ENCODE assay signal across 15 mouse cellular contexts in the genomic region with DNA sequence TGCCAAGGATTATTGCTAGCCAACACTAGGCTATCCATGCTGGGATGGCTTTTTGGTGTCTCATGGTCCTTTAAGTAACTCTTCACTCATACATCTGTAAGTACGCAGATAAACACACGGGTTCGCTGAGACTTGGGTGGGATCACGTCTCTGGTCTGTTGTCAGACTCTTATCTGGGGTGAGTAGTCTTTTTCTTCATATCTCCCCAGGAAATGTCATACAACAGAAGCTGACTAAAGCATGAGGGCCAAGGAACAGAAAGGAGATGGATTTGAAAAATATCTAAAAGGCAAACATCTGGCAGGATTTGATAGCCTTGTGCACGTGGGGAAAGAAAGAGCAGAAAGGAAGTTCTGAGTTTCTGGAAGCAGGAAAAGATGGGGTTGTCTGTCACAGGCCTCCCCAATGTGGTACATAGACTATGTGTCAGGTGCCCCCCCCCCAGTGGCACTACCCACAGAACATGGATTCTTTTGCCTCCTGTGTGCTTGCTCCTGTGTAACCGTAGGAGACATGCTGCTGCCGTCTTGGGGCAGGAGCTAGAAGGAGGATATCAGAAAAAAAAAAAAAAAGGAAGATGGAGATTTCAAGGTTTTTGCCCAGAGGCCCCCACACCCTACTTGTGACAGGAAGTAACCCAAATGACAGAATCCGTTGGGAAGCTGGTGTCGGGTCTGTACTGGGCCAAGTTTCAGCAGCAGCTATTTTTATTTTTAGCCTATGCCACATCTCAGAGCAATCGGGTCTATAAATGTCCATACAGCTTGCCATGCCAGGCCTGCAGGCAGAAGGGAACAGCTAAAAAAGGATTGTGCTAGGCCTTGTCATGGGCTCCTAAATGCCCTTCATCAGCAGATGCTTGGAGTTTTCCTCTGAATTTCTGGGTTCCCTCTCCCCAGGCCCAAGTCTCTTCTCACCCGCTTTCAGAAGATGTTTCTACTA. TPM values are rescaled to one million over a fixed set of nuclear protein-coding genes. Genes with fewer than 3 reads are reported as not detected.
A peak's percentile ranks its signal among the peaks of the same experiment; 100 is the strongest.
DNase-seq lines count a peak whose midpoint lies in the region; ATAC-seq lines count a peak whose summit lies in the region.
"Had no signal": no experiment of that assay in that cellular context is flagged by ENCODE, and none has a peak within 500 bp of the region (broad histone marks: within the 10 kb centered on the region; RNA-seq: fewer than 3 reads in every experiment).

No protein-coding gene starts in this region.

- no peak overlapping the region for H3K4me3 ChIP-seq in heart, embryonic 16.5 days (ENCODE audit: low read length)
- H3K4me3 ChIP-seq: midbrain, embryonic 13.5 days; neural tube, embryonic 13.5 days had no signal

- peak; percentile 60 for ATAC-seq in heart, embryonic 16.5 days (replicated peaks; ENCODE audit: extremely low read depth, insufficient read depth, low FRiP score)
- peak; percentile 93 for ATAC-seq in megakaryocyte progenitor cell, adult 5-6 weeks (replicated peaks; ENCODE audit: poor library complexity)
- ATAC-seq: forebrain, embryonic 16.5 days; midbrain, embryonic 13.5 days had no signal

- H3K9me3 ChIP-seq in heart, embryonic 16.5 days (replicated peaks; ENCODE audit: control insufficient read depth, low read length): no peaks in the 10 kb centered on the region
- H3K9me3 ChIP-seq: midbrain, embryonic 13.5 days; neural tube, embryonic 13.5 days had no signal

- H3K36me3 ChIP-seq in heart, embryonic 16.5 days (ENCODE audit: control insufficient read depth, insufficient read depth): no peaks in the 10 kb centered on the region
- H3K36me3 ChIP-seq: midbrain, embryonic 13.5 days; neural tube, embryonic 13.5 days had no signal

- H3K9ac ChIP-seq in heart, embryonic 16.5 days (ENCODE audit: low read length): no peak overlapping the region
- H3K9ac ChIP-seq: lung, embryonic 14.5 days; midbrain, embryonic 13.5 days; neural tube, embryonic 13.5 days had no signal

- peak; percentile 9 for DNase-seq in layer of hippocampus, adult 11-12 months (ENCODE audit: low spot score)
- no peak for DNase-seq in layer of hippocampus, postnatal 10 days (ENCODE audit: low spot score in 2 of 2)
- peak; percentile 67 for DNase-seq in c-Kit-positive CD71-positive TER-119-positive erythroid progenitor cells, embryonic 14.5 days (ENCODE audit: low spot score)
- no peak for DNase-seq in kidney, postnatal 36 days
- DNase-seq in right cerebral cortex, postnatal 25 days: no peak
- DNase-seq: cerebellum, adult 2 months; kidney, postnatal 25 days; lung, embryonic 14.5 days; right cerebral cortex, adult 18-20 months had no signal

- H3K27ac ChIP-seq in heart, embryonic 16.5 days (ENCODE audit: low read length): peak overlapping the region; percentile 58
- H3K27ac ChIP-seq: midbrain, embryonic 13.5 days; neural tube, embryonic 13.5 days had no signal

- H3K4me1 ChIP-seq in heart, embryonic 16.5 days (ENCODE audit: control insufficient read depth, insufficient read depth, low read length): no peaks in the 10 kb centered on the region
- H3K4me1 ChIP-seq: midbrain, embryonic 13.5 days; neural tube, embryonic 13.5 days had no signal

- H3K27me3 ChIP-seq in heart, embryonic 16.5 days (ENCODE audit: control insufficient read depth, insufficient read depth, low read length): no peaks in the 10 kb centered on the region
- H3K27me3 ChIP-seq: midbrain, embryonic 13.5 days; neural tube, embryonic 13.5 days had no signal

- WGBS in heart, embryonic 16.5 days: 46% methylated on average over 11 of the region's 11 CpGs

- peak overlapping the region; percentile 9; the same call in 1 of the 2 replicates for H3K4me2 ChIP-seq in heart, embryonic 16.5 days (ENCODE audit: low read depth, low read length)
- H3K4me2 ChIP-seq: lung, embryonic 14.5 days; midbrain, embryonic 13.5 days; neural tube, embryonic 13.5 days had no signal

RNA-seq across cellular contexts. Expression of gene Gm2174, which starts 1.0 kb away (rescaled TPM):
- not detected for total RNA-seq in layer of hippocampus, postnatal 10 days (2021)
- polyA plus RNA-seq in heart, embryonic 16.5 days (2015; fragmentation: Nextera tagmentation; extraction: Ambion mirVana): 1.2 and 1.9 TPM in 2 replicates
- total RNA-seq in megakaryocyte progenitor cell, adult 5-6 weeks (2015): 2.4 TPM in 1 of 2 replicates, not detected in the other
- total RNA-seq in megakaryocyte progenitor cell, adult 5-6 weeks (2017): 129 and 175 TPM in 2 replicates
- total RNA-seq: left cerebral cortex, postnatal 10 days had no signal
- polyA plus RNA-seq: cerebellum, adult 2 months; neural tube, embryonic 13.5 days had no signal

RNA-seq across cellular contexts. Expression of gene Ints6l, which starts 7.9 kb away (rescaled TPM):
- 10 to 100 TPM; 26.6 to 31.3 TPM for total RNA-seq in layer of hippocampus, postnatal 10 days (2021)
- polyA plus RNA-seq in heart, embryonic 16.5 days (2015; fragmentation: Nextera tagmentation; extraction: Ambion mirVana): 18.6 and 19.0 TPM in 2 replicates
- total RNA-seq in megakaryocyte progenitor cell, adult 5-6 weeks (2015): 99.4 and 104 TPM in 2 replicates
- 44.3 and 63.7 TPM in 2 replicates for total RNA-seq in megakaryocyte progenitor cell, adult 5-6 weeks (2017)

Comparison
In these comparisons a context has a peak if more than half of its experiments do, and no peak if none do; other contexts are left out.
1. DNase-seq: peak in layer of hippocampus, adult 11-12 months (single experiment) and c-Kit-positive CD71-positive TER-119-positive erythroid progenitor cells, embryonic 14.5 days (single experiment); none in layer of hippocampus, postnatal 10 days (0 of 2), kidney, postnatal 36 days (0 of 2) and right cerebral cortex, postnatal 25 days (single experiment).